Mouse (Mus musculus): ENCODE results near the gene Myzap. TPM values are rescaled to one million over a fixed set of nuclear protein-coding genes. Genes with fewer than 3 reads are reported as not detected.
A peak's percentile ranks its signal among the peaks of the same experiment; 100 is the strongest.

Myzap gene
- total RNA-seq, 2 experiments from 2014 or later, result 4.5 to 4.9 TPM

DNA sequence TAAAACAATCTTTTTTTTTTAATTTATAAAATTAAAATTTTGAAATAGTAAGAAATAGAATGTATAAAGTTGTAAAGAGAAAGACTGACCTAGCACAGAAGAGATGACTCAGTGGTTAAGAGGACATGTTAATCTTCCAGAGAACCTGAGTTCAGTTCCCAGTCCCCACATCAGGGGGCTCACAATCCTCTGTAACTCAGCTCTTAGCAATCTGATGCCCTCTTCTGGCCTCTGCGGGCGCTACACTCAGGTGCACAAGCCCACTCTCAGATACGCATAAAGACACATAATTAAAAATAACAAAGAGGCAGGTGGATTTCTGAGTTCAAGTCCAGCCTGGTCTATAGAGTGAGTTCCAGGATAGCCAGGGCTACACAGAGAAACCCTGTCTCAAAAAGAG is 38.2 kb downstream of the Myzap start:
- intact Hi-C loops (cut with DNase I), result no loop called here
- no peak for DNase-seq

DNA sequence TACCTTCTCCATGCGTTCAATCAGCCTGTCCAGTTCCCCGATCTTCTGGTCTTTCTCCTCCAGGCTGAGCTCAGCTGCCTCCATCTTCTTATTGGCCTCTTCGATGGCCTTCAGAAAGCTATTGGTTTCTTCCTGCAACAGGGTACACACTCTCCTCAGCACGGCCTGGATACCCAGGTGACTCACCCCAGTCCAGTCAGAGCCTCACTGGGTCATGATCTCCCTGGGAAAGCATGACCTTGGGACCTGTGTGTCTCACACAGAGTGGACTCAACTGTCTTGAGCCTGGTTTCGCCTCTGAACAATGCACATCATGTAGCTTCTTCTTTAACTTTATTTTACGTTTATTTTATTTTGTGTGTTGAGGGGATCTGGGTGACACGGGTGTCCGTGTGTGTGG is 42.0 kb downstream of the Myzap start:
- DNase-seq, result no peak
- intact Hi-C loops (cut with DNase I), result no loop called here

DNA sequence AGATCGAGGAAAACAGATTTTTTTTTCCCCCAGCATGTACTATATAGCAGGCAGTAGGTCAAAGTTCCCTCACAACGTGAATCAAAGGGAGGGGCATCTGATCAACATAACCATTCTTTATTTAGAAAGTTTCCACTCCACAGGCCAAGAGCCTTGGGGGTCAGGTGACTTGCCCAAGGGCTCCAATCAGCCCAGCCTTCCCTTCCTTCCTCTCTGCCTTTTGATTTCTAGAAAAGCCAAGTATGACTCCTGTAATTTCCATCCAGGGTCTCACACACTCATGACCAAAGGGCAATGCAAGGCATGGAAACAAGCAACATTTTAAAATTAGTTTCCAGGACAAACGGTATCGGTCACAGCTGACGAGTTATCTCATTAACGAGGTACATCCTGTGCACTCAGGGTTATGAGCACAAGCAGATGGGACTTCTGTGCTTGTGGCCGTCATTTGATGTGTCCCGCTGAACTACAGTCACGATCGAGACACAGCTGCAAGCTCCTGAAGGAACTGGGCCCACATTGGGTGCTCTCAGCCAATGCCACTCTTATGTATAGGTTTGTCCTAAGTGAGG is 44.4 kb downstream of the Myzap start:
- intact Hi-C loops (cut with DNase I), result no loop called here
- DNase-seq, result no peak

DNA sequence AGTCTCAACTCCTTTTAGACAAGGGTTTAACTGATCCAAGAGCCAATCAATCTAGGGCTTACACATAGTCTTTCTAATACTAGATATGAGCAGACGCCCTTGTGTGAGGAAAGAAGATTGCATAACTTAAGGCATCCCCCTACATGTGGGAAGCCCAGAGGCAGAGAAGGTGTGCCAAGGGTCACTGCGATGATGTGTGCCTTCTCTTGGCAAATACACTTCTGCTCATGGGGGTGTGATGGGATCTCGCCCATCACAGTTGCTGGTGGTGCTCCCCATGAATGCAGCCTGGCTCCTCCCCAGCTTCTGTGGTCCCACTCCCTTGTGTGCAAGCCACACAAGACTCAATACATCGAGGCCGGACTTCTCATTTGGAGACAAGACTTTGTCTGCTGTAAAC is 47.3 kb downstream of the Myzap start:
- intact Hi-C loops (cut with DNase I), result loop anchor here (1.0 kb wide), 1 partner anchor 68 kb away; no protein-coding TSS in a partner anchor
- no peak for DNase-seq

DNA sequence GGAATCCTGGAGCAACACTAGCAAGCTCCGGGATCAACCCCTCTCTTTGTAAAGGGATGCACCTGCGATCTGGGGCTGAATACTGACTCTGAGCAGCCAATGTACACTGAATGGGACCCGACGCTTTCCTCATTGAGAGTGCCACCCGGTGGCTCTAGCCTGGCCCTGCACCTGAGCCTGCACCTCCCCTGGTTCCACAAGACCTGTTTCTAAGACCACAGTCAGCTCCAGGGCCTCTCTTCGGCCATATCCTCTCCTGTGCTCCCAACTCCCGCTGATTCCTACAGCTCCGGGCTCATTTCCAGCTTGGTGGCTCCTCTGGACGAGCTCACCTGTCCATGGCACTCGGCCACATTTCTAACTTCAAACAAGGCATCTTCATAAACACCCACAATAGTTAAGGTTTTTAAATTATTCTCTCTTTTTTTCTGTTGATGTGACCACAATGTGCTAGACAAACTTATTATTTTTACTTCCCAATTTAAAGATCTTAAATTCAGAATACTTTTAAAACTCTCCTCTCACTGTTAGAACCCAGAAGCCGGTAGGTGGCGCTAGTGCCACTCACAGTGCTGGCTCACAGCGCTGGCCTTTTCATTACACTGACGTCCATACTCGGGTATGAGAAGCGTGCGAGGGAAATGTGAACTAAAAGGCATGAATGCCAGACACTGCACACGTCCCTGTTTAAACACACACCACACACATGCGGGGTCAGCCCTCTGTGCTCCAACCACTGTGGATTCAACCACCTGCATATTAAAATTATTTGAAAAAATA is 48.5 kb downstream of the Myzap start:
- intact Hi-C loops (cut with DNase I), result loop anchor here (1.0 kb wide), 1 partner anchor 70 kb away; no protein-coding TSS in a partner anchor
- peak; percentile 64 to 74 for DNase-seq

DNA sequence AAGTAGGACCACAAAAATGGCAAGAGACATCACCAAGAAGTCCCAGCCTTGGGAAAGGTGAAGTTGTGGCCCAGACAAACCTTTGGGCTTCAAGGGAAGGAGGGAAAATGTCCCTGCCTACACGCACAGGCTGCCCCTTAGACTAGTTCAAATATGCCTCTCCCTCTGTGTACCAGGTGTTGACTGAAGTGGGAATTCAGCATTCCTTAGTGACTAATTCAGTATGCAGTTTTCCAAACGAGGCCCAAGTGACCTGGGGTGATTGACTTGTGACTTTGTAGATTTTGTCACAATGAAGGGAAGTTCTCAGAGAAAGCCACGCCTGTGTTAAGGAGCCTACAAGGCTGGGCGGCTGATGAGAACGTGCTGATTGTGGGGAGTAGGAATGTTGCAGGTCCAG is 49.9 kb downstream of the Myzap start:
- DNase-seq, result no peak
- intact Hi-C loops (cut with DNase I), result no loop called here

DNA sequence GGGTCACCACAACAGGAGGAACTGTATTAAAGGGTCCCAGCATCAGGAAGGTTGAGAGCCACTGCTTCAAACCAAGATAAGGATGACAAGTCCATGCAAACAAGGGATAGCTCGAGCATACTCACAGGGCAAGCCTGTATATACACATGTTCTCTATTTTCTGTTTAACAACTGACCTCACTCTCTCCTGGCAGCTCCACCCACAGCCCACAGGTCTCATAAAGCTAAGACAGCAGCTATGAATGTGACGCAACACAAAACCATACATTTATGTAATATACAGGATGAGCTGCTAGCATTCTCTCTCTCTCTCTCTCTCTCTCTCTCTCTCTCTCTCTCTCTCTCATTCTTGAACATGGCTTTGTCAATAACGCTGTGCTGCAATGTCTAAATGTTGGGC is 51.4 kb downstream of the Myzap start:
- intact Hi-C loops (cut with DNase I), result no loop called here

DNA sequence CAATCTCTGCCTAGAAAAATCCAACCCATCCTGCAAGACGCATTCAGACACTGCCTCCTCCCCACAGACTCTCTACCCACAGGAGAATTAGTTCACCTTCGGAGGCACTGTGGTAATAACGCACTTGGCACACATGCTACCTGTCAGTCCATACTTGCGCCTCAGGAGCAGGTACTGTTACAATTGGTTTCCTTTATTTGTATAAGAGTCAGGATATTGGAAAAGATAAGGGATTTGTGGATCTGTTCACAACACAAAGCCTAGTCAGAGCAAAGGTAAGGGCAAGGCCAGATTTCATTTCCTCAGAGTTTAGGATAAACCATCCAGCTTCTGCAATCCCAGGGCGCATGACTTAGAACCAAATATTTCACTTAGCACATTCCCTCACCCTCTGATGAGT is 56.4 kb downstream of the Myzap start:
- DNase-seq, result no peak
- intact Hi-C loops (cut with DNase I), result no loop called here

More for the DNA sequence above, 51.4 kb downstream of the Myzap start:
- no peak for DNase-seq

DNA sequence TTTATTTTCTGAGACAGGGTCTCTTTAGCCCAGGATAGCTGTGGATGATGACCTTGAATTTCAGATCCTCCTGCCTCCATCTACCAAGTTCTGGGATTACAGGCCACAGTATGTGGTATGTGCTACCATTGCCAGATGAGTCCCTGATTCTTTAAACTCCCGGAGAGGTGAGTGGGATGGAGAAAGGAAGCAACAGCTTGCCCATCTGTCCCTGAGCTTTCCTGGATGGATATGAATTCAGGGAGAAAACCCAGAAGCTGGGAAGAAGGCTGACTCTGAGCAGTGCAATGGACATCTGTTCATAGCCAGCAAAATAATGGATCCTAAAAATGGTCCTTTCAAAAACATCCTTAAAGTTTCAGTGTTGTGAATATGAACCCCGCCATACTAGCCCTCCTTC is 57.1 kb downstream of the Myzap start:
- DNase-seq, result no peak
- intact Hi-C loops (cut with DNase I), result no loop called here

DNA sequence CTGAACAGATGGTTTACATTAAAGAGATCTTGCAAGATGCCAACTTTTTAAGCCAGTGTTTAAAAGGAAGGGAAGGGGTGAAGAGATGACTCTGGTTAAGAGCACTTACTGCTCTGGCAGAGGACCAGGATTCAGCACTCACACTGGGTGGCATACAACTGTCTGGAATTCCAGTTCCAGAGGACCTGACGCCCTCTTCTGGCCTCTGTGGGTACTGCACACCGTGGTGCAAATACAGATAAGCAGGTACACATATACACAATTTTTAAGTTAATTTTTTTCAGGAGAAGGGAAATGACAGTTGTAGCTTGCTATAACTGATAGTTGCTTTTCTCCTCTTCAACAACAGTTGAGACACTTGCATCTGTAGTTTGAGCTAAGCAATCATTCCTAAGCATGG is 62.2 kb downstream of the Myzap start:
- intact Hi-C loops (cut with DNase I), result no loop called here
- no peak for DNase-seq

DNA sequence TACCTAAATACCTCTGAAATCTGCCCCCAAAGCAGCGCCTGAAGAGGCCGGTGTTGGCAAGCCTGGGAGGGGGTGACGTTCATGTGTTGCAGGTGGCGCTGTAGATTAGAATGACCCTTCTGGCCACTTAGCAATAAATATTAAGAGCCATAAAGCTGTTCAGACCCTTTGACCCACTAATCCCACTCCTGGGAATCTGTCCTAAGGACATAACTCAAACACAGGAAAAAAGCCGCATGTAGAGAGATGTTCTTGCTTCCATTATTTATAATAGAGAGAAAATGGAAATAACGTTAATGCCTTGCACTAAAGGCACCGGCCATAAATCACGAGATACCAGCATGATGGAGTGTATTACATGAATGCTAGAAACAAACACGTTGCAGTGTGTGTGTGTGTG is 64.7 kb downstream of the Myzap start:
- no peak for DNase-seq
- intact Hi-C loops (cut with DNase I), result no loop called here

DNA sequence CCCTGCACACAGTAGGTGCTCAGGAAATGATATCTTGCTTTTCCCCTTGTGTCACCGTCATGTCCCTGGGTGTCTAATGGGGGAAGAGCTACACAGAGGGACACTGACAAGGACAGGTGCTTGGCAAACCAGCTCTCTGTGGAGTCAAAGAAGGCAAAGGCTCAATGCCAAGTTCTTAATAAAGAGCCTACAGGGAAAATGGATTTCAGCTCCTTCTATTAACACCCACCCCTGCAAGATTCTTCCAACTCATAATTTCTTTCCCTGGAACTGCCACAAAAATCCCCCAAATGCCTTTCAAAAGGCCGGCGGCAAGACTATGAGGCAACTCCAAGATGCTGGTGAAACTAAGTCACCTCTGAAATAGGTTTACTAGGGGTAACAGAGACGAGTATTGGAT is 68.3 kb downstream of the Myzap start:
- intact Hi-C loops (cut with DNase I), result no loop called here
- no peak for DNase-seq

DNA sequence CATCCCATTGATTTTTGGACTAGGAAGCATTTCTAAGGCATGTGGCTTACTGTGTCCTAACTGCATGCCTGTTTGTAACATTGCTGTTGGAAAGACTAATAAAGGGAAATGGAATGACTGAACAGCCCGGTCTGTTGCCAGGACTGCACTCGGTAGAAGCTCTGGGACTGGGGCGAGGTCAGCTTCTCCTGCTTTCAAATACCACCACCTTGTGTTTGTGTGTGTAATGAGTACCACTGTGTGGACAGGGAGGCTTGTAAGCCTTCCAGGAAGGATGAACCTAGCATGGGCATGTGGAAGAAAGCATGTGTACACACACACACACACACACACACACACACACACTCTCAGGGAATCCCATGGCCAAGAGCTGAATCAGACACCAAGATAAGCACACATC is 72.3 kb downstream of the Myzap start:
- DNase-seq, result no peak
- intact Hi-C loops (cut with DNase I), result no loop called here

DNA sequence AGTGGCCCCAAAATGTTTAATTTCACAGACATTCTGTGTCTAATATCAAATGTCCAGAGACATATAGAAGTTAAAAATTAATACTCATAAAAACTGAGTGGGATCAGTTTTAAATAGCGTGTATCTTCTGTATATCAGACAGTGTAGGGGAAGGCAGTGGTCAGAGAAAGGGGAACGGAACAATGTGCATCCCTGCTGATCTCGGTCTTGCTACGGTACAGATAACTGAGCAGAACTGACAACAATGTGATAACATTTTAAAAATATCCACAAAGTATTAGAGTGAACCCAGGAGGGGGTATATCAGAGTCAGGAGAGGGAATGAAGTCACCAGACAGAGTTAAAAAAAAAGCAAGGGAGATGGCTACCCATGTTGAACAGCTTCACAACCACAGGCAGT is 74.7 kb downstream of the Myzap start:
- intact Hi-C loops (cut with DNase I), result no loop called here
- DNase-seq, result no peak

DNA sequence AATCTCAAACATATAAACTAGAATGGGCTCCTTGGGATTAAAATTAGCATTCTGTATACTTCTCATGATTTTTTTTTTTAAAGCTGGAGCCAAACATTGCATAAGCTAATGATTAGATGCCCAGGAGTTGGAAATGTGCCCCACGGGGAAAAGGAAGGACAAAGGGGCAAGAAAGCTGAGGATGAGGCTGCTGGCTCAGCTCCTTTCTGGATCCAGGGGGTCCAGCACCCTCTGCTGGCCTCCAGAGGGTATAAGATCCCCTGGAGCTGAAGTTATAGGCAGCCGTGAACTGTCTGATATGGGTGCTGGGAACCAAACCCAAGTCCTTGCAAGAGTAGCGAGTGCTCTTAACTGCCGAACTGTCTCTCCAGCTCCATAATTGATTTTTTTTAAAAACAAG is 76.3 kb downstream of the Myzap start:
- intact Hi-C loops (cut with DNase I), result no loop called here
- no peak for DNase-seq

DNA sequence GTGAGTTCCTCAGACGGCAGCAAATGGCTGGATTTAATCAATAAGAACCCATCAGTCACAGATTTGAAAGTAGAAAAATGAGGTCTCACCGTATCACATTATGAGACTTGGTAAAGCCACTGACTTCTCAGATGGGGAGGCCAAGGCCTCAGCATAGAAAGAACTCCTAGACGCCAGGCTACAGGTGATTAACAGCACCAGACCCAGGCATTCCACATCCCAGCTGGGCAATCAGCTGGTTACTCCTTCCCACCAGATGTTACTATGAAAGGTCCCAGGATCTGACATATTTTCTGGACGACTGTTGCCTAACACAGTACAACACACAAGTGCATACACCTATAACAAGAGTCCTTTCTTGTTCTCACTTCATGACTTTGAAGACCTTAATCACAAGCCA is 78.6 kb downstream of the Myzap start:
- intact Hi-C loops (cut with DNase I), result no loop called here
- no peak for DNase-seq

DNA sequence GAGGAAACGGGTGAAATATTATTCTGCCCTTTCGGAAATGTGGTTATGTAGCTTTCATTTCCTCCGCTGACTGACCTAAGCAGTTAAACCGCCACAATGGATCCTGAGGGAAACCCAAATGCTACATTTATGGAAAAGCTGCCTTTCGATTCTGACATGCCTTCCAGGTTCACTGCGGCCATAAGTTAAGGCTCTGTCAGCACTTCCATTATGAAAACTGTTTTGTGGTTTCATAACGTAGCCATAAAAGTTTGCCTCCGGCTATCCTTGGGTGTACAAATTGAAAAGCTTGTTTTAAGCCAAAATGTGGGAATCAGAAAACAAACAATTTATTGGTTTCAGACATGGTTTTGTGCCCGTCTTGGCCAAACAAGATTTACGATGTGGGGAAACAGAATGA is 79.3 kb downstream of the Myzap start:
- no peak for DNase-seq
- intact Hi-C loops (cut with DNase I), result no loop called here

DNA sequence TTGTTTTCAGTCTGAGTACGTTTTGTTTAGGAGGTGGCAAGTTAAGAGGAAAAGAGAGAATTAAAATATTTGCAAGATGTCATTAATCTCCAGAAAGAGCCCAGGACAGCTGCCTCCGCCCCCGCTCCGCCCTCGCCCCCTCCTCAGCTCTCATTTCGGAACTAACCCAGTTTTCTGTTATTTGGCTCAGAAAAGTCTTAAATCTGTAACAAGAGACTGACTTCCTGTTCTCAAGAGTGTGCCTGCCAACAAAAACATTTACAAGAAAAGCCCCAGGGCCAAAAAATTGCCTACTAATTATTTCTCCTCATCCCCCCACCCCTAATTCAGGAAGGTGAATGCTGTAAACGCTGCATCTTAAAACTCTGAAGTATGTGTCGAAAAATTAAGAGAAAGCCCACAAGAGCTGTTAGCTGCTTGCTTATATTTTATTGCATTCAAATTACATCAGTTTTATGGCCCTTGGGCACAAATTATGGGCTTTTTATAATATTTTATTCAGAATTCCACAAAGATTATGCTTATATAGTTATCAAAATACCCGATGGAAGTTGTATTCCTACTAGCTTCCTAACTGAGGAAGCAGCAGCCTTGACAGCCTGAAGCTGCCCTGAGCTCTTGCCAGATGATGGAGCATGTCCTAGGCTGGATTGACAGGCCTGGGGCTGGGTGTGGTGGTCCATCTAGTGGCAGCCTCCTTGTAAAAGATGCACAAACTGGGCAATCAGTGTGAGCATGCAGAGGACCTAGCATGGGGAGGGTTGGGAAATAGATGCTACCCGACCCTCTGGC is 93.6 kb downstream of the Myzap start:
- intact Hi-C loops (cut with DNase I), result no loop called here
- DNase-seq, result no peak

DNA sequence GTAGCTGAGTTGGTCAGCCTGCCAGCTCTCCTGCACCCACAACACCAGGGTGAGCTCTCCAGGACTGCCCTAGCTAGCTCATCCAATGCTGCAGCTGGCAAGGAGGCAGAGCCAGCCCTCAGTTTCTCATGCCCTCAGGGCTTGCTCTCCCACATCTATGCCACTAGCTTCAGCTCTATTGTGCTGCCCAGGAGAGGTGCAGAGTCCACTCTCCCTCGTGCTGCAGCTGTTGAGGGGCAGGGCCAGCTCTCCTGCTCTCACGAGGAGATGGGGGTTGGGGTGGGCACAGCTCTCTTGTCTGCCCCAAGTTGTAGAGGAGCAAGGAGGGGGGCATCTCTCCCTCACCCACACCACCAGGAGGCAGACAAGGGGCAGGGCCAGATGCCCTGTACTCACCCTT is 95.5 kb downstream of the Myzap start:
- DNase-seq, result no peak
- intact Hi-C loops (cut with DNase I), result no loop called here

DNA sequence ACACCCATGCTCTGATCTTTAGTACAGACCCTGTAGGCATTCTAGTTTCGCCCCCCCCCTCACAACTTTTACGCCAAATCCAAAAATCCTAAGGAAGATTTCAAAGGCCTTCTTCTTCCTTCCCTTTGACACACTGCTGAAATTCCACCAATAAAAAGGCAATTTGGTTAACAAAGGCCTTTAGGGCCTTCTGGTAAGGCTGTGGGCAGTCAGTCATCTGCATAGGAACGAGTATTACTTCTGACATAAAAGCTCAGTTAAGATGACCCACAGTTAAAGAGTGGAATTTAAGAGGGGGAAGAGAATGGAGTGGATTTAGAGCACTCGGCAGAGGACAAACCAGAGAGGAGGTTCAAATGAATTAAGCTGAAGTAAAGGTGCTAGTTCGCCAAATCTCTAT is 98.4 kb downstream of the Myzap start:
- intact Hi-C loops (cut with DNase I), result no loop called here
- DNase-seq, result no peak

DNA sequence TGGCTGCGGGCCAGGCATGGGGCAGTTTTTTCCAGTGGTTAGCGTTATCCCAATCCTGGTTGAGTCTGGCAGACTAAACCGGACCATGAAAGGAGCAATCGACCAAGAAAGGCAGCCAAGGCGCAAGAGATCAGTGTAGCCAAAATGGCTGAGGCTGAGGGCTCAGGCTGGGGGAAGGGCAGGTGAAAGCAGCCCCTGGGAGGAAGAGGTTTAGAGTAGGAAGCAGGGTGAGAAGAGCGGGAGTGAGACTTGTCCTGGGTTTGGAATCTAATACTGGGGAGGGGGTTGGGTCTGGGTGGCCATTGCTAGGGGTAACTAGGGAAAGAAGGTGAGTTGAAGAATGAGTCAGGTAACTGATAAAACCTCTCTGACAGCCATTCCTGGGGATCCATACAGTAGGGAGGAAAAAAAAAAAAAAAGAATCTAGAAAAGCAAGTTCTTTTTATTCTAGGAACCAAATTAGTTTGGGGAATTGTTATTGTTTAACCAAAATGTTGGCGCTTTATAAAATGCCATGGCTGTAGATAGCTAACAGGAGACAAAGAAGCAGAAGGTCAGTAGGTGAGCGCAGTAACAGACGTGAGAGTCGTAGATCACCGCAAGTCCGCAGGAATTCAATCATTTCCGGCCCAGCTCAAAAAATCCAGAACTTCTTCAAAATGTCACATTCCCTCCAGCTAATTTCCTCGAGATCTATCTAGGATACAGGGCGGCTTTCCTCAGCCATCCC is 99.7 kb downstream of the Myzap start:
- no peak for DNase-seq
- intact Hi-C loops (cut with DNase I), result no loop called here

All from gastrocnemius, postnatal 36 days (tissue).